Mouse (Mus musculus): ENCODE measurements around the gene Col19a1.

DNA sequence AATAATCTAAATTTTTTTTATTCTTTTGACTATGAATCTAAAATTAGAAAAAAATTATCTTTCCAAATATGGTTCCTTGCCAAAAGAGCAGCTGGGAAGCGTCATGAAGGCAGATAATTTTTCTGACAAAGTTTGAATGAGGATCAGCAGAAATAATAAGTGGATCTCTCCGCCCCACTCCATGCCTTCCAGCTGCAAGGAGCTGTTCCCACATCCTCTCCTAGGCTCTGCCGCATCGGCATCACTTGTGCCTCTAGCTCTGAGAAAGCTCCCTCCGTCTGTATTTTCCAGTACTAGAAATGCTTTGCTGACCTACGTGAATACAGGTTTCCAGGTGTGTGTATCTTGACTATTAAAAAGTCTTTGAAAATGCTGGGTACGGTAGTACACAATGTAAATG, 135.1 kb downstream of the Col19a1 start:
- TF ChIP-seq CTCF (IDR thresholded peaks at IDR 0.05; ENCODE audit: insufficient read depth, low read length), result no peak
- no peak for TF ChIP-seq POLR2A (IDR thresholded peaks at IDR 0.05; ENCODE audit: borderline replicate concordance, extremely low read depth, low read depth, low read length)

Measured in lung, adult 2 months (tissue).